Mouse (Mus musculus): Measurements from ENCODE around the gene Mtmr2. TPM values are rescaled to one million over a fixed set of nuclear protein-coding genes. Genes with fewer than 3 reads are reported as not detected.
"Not testable (repeated sequence)": the region's sequence is repeated elsewhere in the genome, so short reads cannot be mapped to it uniquely, and the experiment has no call there.

The Mtmr2 gene
- total RNA-seq (2015) (36.5 and 43.8 TPM in 2 replicates), total RNA-seq (2017) (55.3 and 62.6 TPM in 2 replicates)

DNA sequence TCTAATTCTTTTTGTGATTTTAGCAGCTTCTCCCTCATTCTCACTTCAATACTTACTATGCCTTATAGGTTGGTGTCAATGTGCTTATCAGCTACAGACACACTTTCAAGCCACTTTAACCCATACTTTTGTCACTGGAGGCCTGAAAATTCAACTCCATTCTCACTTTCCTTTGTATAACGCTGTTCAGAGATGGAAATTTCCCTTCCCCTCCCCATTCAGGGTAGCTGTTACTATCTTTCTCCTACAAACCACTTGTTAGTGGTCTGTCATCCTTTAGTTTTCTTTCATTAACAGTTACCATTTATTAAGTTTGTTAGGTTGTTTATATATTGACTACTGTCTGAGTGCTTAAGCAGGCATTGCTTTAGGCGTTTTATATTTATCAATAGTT is at the start of gene Mtmr2:
Gene Mtmr2, plus strand, starts transcription at position 7 of the 394 bp plus-strand sequence.
- ATAC-seq (replicated peaks; ENCODE audit: poor library complexity) = peak; percentile 20; the same call in 1 of the 2 replicates

- no peak for ATAC-seq (replicated peaks; ENCODE audit: poor library complexity)
These were observed 49.0 kb upstream of the Mtmr2 start for GRCm38 (mm10) chr9:13699061-13699780.

GRCm38 (mm10) chr9:13699781-13700116 is 48.5 kb upstream of the Mtmr2 start:
- no peak for ATAC-seq (replicated peaks; ENCODE audit: poor library complexity)

DNA sequence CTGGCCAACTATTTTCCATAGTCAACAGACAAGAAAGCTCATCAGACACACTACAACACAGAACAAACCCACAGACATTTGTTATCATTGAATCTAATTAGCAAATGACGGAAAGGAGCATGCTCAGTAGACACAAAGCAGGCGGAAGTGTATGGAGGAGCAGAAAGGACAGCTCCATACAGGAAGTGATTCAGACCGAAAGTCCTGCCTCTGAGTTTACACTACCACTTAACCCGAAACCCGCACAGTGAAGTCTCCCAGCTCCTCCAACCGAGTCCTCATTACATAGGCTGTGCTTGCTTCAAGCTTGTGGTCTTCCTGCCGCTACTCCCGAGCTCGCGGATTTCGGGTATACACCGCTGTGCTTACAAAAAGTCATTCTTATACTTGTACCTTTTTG is 46.4 kb upstream of the Mtmr2 start:
- no peak for ATAC-seq (replicated peaks; ENCODE audit: poor library complexity)

DNA sequence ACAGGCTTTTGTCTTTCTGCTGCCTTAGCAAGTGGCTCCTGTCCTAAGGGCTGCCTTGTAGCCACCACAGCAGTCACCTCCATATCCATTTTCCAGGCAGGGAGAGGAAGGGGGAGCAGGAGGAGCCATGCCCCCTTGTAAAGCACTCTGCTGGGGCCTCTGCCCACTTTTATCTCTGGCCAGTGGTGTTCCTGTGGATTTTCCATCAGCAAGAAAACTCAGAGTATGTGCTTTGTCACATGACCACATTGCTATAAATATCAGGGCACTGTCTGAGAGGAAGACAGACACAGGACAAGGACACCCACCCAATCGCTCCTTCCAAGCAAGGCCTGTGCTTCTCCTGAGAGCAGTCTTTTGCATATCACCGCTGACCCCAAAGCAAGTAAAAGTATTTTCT is 45.1 kb upstream of the Mtmr2 start:
- ATAC-seq (replicated peaks; ENCODE audit: poor library complexity) = no peak

- ATAC-seq (replicated peaks; ENCODE audit: poor library complexity) = no peak
These were observed 43.3 kb upstream of the Mtmr2 start for GRCm38 (mm10) chr9:13704917-13705316.

- ATAC-seq (replicated peaks; ENCODE audit: poor library complexity) = no peak
These were observed 41.1 kb upstream of the Mtmr2 start for GRCm38 (mm10) chr9:13707066-13707555.

DNA sequence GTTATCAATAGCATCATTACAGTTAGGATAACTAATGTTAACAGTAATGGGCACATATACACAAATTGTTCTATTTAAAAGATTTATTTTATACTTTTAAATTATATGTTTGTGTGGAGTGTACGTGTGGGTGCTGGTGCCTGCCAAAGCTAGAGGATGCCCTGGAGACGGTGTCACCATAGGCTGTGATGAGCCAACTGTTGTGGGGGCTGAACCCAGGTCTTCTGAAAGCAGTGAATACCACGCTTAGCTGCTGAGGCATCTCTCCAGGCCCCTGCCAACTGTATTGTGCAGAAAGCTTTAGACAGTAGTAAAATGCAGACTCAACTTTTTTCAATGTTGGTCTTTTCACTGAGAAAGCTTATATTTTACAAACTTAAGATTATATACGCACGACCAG is 38.8 kb upstream of the Mtmr2 start:
- ATAC-seq (replicated peaks; ENCODE audit: poor library complexity) = no peak

DNA sequence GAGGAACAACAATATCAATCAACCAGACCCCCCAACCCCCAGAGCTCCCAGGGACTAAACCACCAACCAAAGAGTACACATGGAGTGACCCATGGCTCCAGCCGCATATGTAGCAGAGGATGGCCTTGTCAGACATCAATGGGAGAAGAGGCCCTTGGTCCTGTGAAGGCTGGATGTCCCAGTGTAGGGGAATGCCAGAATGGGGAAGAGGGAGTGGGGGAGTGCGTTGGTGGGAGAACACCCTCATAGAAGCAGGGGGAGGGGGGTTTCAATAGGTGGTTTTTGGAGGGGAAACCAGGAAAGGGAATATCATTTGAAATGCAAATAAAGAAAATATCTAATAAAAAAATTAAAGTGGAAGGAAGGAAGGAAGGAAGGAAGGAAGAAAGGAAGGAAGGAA is 32.3 kb upstream of the Mtmr2 start:
- not testable (repeated sequence) for ATAC-seq (replicated peaks; ENCODE audit: poor library complexity)

DNA sequence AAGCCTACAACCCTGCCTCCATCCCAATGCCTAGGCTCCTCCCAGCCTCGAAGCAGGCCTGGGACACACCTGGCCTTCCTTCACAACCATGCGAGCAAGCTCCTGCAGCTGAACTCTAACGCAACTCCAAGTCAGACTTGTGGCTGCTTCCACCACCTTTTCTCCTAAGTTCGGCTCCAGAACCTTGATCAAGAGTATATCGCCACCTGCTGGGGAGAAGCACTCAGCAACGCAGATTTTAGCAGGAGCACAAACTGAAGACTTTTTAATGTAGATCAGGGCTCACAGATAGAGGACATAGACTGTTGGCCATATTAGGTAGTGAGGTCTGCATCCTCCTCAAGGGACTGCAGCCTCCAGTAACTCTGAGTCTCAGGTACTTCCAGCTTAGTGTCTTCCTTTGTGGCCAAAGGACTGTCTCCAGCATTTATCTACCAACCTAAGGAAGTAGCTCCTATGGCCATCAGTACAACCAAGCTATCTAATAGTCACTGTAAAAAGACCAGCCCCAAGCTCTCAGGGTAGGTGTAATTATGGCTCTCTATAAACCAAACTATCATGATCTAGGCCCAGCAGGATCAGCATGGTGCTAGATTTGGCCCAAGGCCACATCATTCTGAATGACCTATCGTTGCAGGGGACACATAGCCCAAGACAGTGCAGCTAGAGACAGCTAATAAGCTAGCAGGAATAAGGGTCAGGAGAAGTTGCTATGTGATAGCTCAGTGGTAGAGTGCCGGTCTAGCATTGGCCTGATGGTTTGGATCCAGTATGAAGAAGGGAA is 31.7 kb upstream of the Mtmr2 start:
- ATAC-seq (replicated peaks; ENCODE audit: poor library complexity) = peak; percentile 100

- ATAC-seq (replicated peaks; ENCODE audit: poor library complexity) = peak; percentile 94
These were observed 826 bp downstream of the Mtmr2 start for GRCm38 (mm10) chr9:13748798-13749674.

GRCm38 (mm10) chr9:13749675-13749998 is 1.4 kb downstream of the Mtmr2 start:
- peak; percentile 23 for ATAC-seq (replicated peaks; ENCODE audit: poor library complexity)

- no peak for ATAC-seq (replicated peaks; ENCODE audit: poor library complexity)
These were observed 4.3 kb downstream of the Mtmr2 start for GRCm38 (mm10) chr9:13752543-13752942.

GRCm38 (mm10) chr9:13760430-13760829 is 12.2 kb downstream of the Mtmr2 start:
- ATAC-seq (replicated peaks; ENCODE audit: poor library complexity) = no peak

- no peak for ATAC-seq (replicated peaks; ENCODE audit: poor library complexity)
These were observed 17.4 kb downstream of the Mtmr2 start for GRCm38 (mm10) chr9:13765624-13766023.

DNA sequence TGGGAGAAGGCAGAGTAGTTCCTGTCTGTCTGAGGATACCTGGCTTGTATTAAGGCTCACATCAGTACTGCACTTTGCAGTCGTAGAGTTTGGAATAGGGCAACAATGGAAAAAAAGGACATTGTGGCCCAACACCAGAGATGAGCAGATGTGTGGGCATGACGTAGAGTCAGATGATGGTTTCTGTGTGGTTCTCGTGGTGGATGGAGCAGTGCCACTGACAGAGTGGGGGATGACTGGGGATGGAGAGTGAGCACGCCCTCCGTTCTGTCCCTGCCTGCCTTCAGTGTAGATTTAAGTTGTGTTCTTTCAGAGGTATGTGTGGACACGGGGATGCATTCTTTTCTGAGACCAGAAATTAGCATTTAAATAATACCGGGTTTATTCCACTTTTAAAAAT is 18.4 kb downstream of the Mtmr2 start:
- ATAC-seq (replicated peaks; ENCODE audit: poor library complexity) = no peak

DNA sequence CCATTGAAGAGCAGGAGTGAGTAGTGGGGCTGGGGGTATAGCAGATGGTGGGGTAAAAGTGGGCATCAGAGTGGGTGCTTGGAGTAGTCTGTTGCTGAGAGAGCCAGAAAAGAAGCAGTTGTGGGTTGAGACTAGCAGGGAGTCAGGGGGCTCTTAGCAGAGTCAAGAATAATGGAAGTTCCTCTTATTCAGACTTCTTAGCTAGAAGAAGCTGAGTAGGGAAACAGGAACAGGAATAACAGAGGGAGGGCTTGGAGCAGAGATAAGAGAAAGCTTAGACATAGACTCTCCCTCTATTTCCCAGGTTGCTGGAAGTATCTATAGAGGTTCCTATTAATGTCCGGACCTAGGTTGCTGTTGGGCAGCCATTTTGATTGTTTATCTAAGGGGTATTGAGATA is 26.5 kb downstream of the Mtmr2 start:
- ATAC-seq (replicated peaks; ENCODE audit: poor library complexity) = peak; percentile 75

GRCm38 (mm10) chr9:13781985-13782384 is 33.8 kb downstream of the Mtmr2 start:
- no peak for ATAC-seq (replicated peaks; ENCODE audit: poor library complexity)

DNA sequence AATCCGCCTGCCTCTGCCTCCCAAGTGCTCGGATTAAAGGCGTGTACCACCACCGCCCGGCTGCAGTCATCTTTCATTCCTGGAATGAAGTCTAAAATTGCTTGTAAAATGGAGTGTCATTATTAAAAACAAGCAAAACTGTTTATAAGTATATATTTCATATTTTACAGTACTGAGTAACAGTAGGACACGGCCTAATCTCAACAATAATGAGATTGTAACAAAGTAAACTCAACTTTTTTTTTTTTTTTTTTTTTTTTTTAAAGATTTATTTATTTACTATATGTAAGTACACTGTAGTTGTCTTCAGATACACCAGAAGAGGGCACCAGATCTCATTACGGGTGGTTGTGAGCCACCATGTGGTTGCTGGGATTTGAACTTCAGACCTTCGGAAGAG is 42.7 kb downstream of the Mtmr2 start:
- not testable (repeated sequence) for ATAC-seq (replicated peaks; ENCODE audit: poor library complexity)

- peak; percentile 52; the same call in 1 of the 2 replicates for ATAC-seq (replicated peaks; ENCODE audit: poor library complexity)
These were observed 46.1 kb downstream of the Mtmr2 start for GRCm38 (mm10) chr9:13794302-13794701.

DNA sequence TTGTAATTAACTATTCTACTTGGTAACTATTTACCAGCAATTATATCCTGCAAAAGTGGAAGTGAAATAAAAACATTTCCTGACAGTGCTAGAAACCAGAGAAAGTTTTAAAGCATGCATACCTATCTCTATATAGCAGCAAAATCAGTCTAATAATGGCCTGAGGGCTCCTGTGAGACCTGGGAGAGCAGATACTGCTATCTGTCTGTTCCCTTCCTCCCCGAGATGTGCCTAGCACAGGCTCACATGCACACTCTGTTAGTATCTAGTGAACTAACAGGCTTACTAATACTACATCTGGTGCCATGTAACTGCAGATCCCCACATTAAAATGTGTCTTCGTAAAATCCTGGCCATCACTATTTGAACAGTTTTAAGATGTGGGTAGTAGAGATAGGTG is 46.5 kb downstream of the Mtmr2 start:
- ATAC-seq (replicated peaks; ENCODE audit: poor library complexity) = no peak

All from megakaryocyte progenitor cell, adult 5-6 weeks (primary cell).